In genomic region chr14:25845832-25846383, GRCm38 (mm10) we compare ENCODE assay signal across 24 mouse cellular contexts. TPM values are rescaled to one million over a fixed set of nuclear protein-coding genes. Genes with fewer than 3 reads are reported as not detected.
DNase-seq lines count a peak whose midpoint lies in the region; ATAC-seq and TF ChIP-seq lines count a peak whose summit lies in the region.
"Had no signal": no experiment of that assay in that cellular context is flagged by ENCODE, and none has a peak within 500 bp of the region (broad histone marks: within the 10 kb centered on the region; RNA-seq: fewer than 3 reads in every experiment).

No protein-coding gene starts in this region.

- H3K27me3 ChIP-seq in intestine, embryonic 15.5 days (replicated peaks), result no peaks in the 10 kb centered on the region
- H3K27me3 ChIP-seq in myocyte (ENCODE audit: control insufficient read depth, insufficient read depth, insufficient read length), result no peaks in the 10 kb centered on the region
- H3K27me3 ChIP-seq: heart, embryonic 15.5 days had no signal

- peaks cover 16% of the 10 kb centered on the region for H3K4me1 ChIP-seq in intestine, embryonic 15.5 days (replicated peaks)

- peak overlapping the region; percentile 55; the same call in 1 of the 2 replicates for H3K27ac ChIP-seq in layer of hippocampus, adult 2 months
- peak overlapping the region; percentile 52; the same call in 1 of the 2 replicates for H3K27ac ChIP-seq in intestine, embryonic 15.5 days
- H3K27ac ChIP-seq: embryonic facial prominence, embryonic 13.5 days; forebrain, embryonic 12.5 days; heart, embryonic 15.5 days; hindbrain, embryonic 13.5 days; hindbrain, postnatal 0 days had no signal

- peak; percentile 20 for TF ChIP-seq POLR2A in myocyte (IDR thresholded peaks at IDR 0.05; ENCODE audit: insufficient read length, low read depth)

- no peak overlapping the region for H3K9ac ChIP-seq in intestine, embryonic 15.5 days
- H3K9ac ChIP-seq: embryonic facial prominence, embryonic 13.5 days; forebrain, embryonic 12.5 days; heart, embryonic 15.5 days; hindbrain, embryonic 13.5 days had no signal

- no peaks in the 10 kb centered on the region for H3K9me3 ChIP-seq in intestine, embryonic 15.5 days
- H3K9me3 ChIP-seq: embryonic facial prominence, embryonic 13.5 days; forebrain, embryonic 12.5 days; G1E; heart, embryonic 15.5 days; hindbrain, embryonic 13.5 days had no signal

- H3K36me3 ChIP-seq in intestine, embryonic 15.5 days, result no peaks in the 10 kb centered on the region
- H3K36me3 ChIP-seq in myocyte (ENCODE audit: control insufficient read depth, insufficient read depth), result no peaks in the 10 kb centered on the region
- H3K36me3 ChIP-seq: embryonic facial prominence, embryonic 13.5 days; forebrain, embryonic 12.5 days; heart, embryonic 15.5 days; hindbrain, embryonic 13.5 days had no signal

- no peak overlapping the region for H3K4me3 ChIP-seq in layer of hippocampus, adult 2 months
- no peak overlapping the region for H3K4me3 ChIP-seq in intestine, embryonic 15.5 days (replicated peaks)
- H3K4me3 ChIP-seq in myocyte, result no peak overlapping the region
- H3K4me3 ChIP-seq: embryonic facial prominence, embryonic 13.5 days; forebrain, embryonic 12.5 days; heart, embryonic 15.5 days; hindbrain, embryonic 13.5 days had no signal

- DNase-seq in layer of hippocampus, adult 2 months (ENCODE audit: low spot score in 2 of 2), result no peak
- DNase-seq in layer of hippocampus, postnatal 36 days, result no peak
- no peak for DNase-seq in cerebellum, adult 18-20 months
- no peak for DNase-seq in T-cell, adult 2 months (ENCODE audit: low spot score)
- DNase-seq in retina, postnatal 1 day, result no peak
- DNase-seq: adrenal gland, postnatal 10 days; cerebellum, adult 11 months; cerebellum, adult 9-11 months; cerebellum, postnatal 36 days; gastrocnemius, postnatal 14 days; heart, adult 18-20 months; heart, postnatal 14 days had no signal

- no peak overlapping the region for H3ac ChIP-seq in myocyte (ENCODE audit: control insufficient read depth, insufficient read length)

- 49% methylated on average over 6 of the region's 6 CpGs for WGBS in intestine, embryonic 15.5 days

- peaks cover 74% of the 10 kb centered on the region for H3K79me2 ChIP-seq in myocyte (ENCODE audit: control insufficient read depth, insufficient read depth)

- ATAC-seq in intestine, embryonic 15.5 days, result peak; percentile 67
- ATAC-seq: forebrain, embryonic 16.5 days; hindbrain, postnatal 0 days had no signal

- H3K4me2 ChIP-seq in intestine, embryonic 15.5 days (replicated peaks), result no peak overlapping the region
- H3K4me2 ChIP-seq in myocyte (ENCODE audit: low read depth), result peak overlapping the region; percentile 49
- H3K4me2 ChIP-seq: embryonic facial prominence, embryonic 13.5 days; forebrain, embryonic 12.5 days; heart, embryonic 11.5 days; heart, embryonic 15.5 days; hindbrain, embryonic 13.5 days had no signal

- TF ChIP-seq CTCF in layer of hippocampus, adult 2 months (conservative IDR thresholded peaks at IDR 0.05), result no peak

TF ChIP-seq in myocyte, 11 proteins besides CTCF, POLR2A, EP300 and RAD21:
- no peak for TF ChIP-seq REST (IDR thresholded peaks at IDR 0.05; ENCODE audit: insufficient read depth, insufficient read length)
- TF ChIP-seq MAX (IDR thresholded peaks at IDR 0.05; ENCODE audit: low read depth), result no peak
- TF ChIP-seq MYOG (IDR thresholded peaks at IDR 0.05; ENCODE audit: control insufficient read depth in 1 of 3, insufficient read depth in 1 of 3, insufficient read length in 2 of 3, low read depth in 2 of 3), result peak in 2 of 3 experiments; percentile 17 to 90
- peak; percentile 60 for TF ChIP-seq TCF12 (IDR thresholded peaks at IDR 0.05; ENCODE audit: insufficient read depth, poor library complexity, severe bottlenecking)
- TF ChIP-seq POLR2AphosphoS2 (IDR thresholded peaks at IDR 0.05; ENCODE audit: insufficient read length, low read depth), result no peak
- TF ChIP-seq TCF3 (IDR thresholded peaks at IDR 0.05; ENCODE audit: insufficient read length, low read depth), result peak; percentile 6
- no peak for TF ChIP-seq USF1 (IDR thresholded peaks at IDR 0.05; ENCODE audit: low read depth)
- no peak for TF ChIP-seq E2F4 (IDR thresholded peaks at IDR 0.05; ENCODE audit: insufficient read depth)
- peak; percentile 25 to 79 (median 74) for TF ChIP-seq MYOD1 (IDR thresholded peaks at IDR 0.05; ENCODE audit: control insufficient read depth in 1 of 3, insufficient read length in 2 of 3, low read depth in 2 of 3)

RNA-seq across cellular contexts. Expression of gene Anxa11, which starts 4.0 kb away (rescaled TPM):
- total RNA-seq in layer of hippocampus, adult 2 months (2021), result 10 to 100 TPM; 87.9 to 88.8 TPM
- total RNA-seq in layer of hippocampus, postnatal 36 days (2021), result 10 to 100 TPM; 70.0 to 81.0 TPM
- polyA plus RNA-seq in intestine, embryonic 15.5 days (2015; fragmentation: Nextera tagmentation; extraction: Ambion mirVana), result 71.5 and 72.2 TPM in 2 replicates
- polyA plus RNA-seq in myocyte (2012; fragmentation: generic; extraction: Trizol), result 140 TPM

RNA-seq across cellular contexts. Expression of gene Plac9a, which starts 57.0 kb away (rescaled TPM):
- not detected for total RNA-seq in layer of hippocampus, adult 2 months (2021)
- total RNA-seq in layer of hippocampus, postnatal 36 days (2021), result not detected
- polyA plus RNA-seq in intestine, embryonic 15.5 days (2015; fragmentation: Nextera tagmentation; extraction: Ambion mirVana), result 1.9 TPM in 1 of 2 replicates, not detected in the other
- 0.10 TPM for polyA plus RNA-seq in myocyte (2012; fragmentation: generic; extraction: Trizol)
- total RNA-seq: G1E; hematopoietic stem cell, adult 5-6 weeks; hindbrain, postnatal 0 days had no signal
- polyA plus RNA-seq: brain, embryonic 14.5 days; embryonic facial prominence, embryonic 13.5 days; forebrain, embryonic 12.5 days; forebrain, embryonic 16.5 days; G1E; heart, embryonic 11.5 days; heart, embryonic 15.5 days; hindbrain, embryonic 13.5 days had no signal
